Mouse (Mus musculus) spleen, adult 12 weeks (tissue): ENCODE data around the gene Fzr1.

Source experiments
- DNase-seq: peaks from one replicate; pipeline ENCODE4 v3.0.0; 2022; ENCODE audit warnings: low spot score

Gene Fzr1

DNA sequence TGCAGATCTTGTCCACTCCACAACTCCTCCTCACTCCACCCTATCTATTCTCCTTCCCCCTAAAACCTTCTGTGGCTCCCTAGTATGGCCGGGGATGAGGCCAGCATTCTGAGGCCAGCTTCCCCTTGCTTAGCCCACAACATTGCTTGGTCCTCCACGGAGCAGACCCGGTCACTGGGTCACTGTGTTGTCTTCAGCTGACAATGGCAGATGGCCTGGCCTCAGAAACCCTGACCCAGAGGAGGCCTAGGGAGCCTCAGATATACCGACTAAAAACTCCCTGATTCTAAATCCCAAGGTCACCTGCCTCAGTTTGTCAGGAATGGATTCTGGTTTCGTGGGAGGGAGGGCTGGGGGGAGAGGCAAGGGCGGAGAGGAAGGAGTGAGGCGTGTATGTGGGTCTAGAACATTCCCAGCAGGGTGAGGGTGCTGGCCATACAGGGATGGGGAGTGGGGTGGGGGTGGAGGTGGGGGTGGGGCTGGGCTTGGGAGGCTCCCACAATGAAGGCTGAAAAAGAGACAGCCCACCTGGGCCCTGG is 24.0 kb upstream of the Fzr1 start:
- DNase-seq = no peak

DNA sequence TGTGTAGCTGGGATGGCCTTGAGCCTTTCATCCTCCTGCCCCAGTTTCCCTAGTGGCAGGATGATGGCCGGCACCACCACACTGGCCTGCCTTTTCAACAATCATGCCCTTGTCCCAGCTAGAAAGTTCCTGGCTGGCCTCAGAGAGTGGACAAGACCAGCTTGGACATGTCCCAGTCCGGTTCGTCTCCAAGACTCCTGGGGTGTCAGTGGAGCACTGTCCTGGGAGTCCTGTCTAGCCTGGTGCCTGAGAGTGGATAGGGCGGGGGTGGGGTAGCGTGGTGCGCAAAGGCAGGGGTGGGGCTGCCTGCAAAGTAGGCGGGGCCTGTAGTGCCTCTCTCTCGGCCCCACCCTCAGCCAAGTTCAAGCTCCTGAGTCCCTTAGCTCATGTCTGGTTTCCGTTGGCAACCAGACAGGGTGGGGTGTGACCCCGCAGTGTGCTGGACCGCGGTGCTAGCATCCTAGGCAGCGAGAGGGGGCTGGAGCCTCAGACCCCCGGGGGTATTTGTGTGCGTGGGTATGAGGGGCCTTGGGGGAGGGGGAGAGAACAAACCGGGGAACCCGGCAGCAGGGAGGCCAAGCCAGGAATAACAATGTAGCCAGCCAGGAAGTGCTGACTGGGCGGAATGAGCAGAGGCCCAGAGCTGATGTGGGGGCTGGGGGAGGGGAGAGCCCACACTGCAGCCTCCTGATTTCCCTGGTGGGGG is 23.4 kb upstream of the Fzr1 start:
- DNase-seq = no peak

DNA sequence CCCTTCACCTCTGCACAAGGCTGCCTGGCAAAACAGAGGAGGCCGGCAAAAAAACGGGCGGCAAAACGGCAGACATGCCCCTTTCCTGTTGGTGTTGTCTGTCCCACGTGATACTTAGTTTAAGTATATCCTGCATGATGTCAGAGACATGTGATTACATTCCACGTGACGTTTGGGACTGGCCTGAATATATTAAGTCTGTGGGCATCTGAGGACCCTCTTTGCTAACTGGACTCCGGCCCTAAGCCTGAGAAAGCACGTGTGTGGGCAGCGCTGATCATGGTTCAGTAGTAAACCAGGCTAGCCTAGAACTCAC is 22.8 kb upstream of the Fzr1 start:
- DNase-seq = no peak

DNA sequence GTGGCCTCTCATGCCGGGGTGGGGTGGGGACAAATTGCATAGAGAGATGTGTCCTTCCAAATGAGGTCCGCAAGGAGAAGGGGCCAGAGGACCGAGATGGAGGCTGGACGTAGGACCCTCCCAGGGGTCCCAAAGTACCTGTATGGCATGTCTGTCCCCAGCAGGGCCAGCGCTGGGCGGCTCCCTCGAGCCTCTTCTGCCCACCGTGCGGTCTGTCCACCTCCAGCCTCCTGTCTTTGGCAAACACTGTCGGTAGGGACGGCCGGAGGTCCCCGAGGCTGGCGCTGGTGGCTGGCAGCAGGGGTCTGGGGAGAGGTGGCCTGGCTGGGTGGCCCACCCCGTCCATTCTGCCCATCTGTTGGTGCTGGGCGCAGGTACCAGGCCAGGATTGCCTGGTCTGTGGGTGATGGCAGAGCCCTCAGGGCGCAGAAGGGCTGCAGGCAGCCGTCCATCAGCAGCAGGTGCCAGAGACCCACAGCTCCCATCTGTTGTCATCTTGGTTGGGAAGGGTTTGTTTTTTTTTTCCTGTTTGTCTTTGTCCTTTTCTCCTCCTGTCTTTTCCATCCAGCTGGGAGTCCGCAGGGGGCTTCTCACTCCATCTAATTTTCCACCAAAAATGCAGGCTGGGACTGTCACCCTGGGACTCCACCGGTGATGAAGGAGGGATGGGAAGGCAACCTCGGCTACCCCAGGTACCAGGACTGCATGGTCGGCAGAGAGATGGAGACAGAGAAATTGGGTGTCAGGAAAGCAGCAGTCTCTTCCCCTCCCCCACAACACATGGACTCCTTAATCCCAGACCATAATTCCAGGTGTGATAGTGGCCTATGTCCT is 22.3 kb upstream of the Fzr1 start:
- DNase-seq = no peak

DNA sequence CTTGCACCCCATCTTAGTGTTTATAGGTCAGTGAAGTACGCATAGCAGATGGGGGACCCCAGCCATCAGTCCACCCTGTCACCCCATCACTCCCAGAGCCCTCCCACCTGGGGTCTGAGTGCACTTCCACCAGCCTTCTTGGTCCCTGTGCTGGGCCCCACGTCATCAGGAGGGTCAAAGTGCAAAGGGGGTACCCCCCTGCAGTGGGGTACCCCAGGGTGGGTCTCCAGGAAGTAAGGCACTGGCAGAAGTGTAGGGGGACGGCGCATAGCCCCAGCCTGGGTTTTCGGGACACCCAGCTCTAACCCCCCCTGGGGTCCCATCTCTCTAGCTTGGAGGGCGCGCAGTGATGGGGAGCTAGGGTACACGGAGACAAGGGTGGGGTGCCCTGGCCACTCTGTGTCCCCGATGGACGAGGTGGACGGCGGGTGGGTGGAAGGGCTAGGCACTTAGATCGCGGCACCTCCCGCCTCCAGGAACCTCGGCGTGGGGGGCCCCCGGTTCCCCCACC is 21.5 kb upstream of the Fzr1 start:
- DNase-seq = no peak

DNA sequence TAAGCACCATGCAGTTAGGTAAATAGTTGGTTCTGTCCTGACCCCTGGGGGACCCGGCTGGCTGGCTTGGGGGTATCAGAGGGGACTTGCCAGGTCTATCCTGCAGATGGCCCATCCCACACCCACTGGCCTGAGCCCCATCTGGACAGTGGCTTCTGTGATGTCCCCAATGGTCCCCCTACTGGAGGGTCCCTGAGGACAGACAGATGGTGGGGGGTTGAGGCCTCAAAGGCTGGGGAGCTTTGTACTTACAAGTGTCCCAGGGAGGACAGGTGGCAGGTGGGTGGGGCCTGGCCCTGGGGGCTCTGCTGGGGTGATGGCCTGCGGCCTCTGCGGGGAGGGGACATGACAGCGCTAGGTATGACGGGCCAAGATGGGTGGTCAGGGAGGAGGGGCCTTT is 21.0 kb upstream of the Fzr1 start:
- DNase-seq = no peak

DNA sequence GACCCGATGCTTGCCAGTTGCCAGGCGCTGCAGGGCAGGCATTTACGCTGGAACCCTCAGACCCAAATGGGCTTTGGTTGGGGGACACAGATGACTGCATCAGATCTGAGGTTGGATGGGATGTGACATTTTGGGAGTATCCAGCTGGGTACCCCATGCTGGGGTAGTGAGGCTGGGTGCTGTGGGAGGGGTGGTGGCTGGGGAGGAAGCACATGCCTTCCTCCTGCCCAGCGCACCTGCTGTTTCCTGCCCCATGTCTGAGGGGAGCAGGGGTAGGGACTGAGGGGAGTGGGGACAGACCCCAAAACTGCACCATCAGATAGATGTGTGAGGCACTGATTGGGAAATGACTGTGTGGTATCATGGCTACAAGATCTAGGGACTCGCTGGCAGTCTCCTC is 18.4 kb upstream of the Fzr1 start:
- DNase-seq = no peak

DNA sequence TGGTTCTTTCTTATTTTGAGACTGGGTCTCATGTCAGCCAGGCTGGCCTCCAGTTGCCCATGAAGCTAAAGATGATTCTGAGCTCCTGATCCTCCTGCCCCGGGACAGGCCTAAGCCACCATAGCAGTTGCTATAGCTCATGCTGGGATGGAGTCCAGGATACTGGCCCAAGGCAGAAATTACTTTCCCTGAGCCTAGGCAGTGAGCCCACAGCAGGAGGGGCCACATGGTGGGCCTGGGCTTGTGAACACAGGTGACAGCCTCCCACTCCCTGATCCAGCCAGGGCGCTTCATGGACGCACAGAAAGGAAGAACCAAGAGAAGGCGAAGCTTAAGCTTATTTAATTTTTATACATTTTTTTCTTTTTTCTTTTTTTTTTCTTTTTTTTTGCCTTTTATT is 17.5 kb upstream of the Fzr1 start:
- DNase-seq = no peak

DNA sequence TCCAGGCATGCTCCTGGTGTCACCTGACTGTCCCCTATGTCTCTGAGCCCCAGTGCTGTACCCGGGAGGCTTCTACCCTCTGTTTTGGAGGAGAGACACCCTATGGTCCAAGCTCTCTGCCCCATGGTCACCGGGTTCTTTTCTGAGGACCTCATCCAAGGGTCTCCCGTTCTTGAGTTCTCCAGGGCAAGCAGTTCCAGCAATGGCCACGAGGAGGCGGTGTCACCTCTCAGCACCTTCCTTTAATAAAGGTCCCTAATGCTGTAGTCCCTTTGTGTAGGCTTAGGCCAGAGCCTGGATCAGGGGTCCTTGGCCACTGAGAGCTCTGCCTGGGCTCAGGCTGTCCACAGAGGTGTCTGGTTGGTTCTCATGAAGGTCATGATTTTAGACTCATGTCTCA is 16.8 kb upstream of the Fzr1 start:
- DNase-seq = peak; percentile 62

DNA sequence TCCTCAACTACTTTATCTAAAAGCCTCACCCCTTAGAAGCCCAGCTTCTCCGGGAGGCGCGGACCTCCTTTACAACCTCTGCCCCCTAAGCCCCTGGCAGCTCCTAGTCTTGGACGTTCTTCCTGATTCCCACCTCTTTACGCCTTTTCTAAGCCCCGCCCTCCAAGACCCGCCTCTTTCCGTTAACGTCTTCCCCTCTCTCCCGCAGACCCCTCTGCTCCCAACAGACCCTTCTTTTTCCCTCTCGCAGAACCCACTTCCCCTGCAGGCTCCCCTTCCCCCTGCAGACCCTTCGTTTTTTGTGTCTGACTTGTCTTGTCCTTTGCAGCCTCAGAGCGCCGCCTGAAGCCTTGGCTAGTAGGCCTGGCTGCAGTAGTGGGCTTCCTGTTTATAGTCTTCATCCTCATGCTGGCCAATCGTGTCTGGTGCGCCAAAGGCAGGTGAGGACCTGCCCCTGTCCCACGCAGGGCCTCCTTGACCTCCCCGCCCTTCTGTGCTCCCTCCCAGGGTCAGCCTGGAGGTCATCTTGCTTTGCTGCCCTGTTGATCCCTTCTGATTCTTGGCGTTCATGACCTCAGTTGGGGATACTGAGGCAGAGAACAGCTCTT is 15.2 kb upstream of the Fzr1 start:
- no peak for DNase-seq

DNA sequence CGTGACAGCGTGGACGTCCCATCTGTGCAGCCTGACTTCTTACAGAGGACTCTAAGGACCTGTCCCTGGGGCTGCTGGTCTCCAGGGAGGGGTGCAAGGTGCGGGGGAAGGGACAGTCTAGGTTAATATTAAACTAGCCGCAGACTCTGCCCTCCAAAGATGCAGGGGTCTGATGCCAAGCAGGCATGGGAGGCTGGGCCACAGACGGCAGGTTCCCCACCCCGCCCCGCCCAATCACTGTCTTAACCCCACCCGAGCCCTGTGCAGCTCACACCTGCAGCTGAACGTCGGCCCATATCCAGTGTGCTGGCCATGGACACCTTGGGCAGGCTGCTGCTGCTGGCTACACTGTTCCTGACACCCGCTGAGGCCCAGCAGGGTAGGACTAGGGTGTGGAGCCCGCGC is 14.5 kb upstream of the Fzr1 start, which contains the start of gene Smim24:
Smim24 (plus strand) TSS at position 271 of the 405 bp plus-strand sequence.
- no peak for DNase-seq

DNA sequence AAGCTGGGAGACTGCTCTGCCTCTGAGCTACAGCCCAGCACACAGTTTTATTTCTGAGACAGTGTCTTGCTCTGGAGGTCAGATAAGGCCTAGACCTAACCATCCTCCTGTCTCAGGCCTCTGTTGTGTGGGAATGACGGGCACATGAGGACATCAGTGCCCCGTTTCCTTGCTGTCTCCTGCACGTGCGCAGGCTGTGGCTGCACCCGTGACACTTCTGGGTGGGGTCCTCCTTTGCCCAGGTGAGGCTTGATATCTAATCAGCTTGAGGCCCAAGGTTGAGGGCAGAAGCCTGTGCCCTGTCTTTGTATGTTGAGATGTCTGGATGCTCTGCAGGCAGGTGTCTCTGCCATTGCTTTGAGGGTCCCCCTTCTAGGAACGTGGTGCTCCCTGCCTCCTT is 14.0 kb upstream of the Fzr1 start:
- no peak for DNase-seq

DNA sequence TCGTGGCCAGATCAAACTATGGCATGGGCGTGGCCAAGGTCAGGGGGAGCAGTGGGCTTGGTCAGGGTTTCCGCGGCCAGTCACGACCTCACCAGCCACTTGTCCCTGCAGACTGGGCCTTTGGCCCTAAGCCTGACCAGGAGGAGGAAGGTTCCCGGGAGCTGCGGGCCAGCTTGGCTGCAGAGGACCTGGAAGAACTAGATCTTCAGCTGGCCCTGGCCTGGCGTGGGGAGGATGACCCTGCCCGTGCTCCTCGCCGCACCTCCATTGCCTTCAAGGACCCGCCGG is 12.3 kb upstream of the Fzr1 start:
- DNase-seq = no peak

DNA sequence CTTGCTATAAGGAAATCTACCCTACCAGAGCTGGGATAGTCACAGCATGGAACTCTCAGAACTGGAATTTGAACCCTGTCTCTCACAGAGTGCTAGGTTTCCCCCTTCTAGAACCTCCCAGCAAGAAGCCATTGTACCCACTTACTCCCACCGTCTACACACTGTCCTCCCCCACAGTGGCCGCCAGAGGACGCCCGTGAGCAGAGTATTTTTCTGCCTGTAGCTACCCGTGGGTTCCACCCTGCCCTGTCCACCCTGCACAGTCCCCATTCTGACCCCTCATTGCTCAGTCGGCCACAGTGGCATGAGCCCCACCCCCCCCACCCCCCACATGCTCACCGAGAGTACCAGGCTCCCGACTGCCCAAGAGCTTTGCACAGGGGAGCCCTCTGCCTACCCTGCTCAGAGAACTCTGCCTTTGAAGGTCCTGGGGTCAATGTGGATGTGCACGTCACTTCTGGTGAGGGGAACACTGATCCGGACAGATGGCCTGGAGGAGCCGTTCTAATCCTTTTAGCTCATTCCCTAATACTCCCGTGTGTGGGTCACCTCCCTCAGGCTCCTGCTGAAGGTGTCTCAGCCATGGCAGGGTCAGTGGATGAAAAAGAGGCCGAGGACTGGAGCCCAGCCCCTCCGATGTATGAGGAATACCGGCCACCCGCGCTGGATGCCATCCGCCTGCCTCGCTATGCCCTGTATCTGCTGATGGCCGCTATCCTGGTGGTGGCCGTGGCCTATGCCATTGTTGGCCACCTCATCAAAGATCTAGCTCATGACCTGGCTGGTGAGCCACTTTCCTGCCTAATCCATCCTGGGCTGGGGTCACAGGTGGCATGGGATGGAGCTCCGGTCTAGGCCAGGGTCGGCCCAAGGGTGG is 11.7 kb upstream of the Fzr1 start:
- DNase-seq = peak; percentile 67

DNA sequence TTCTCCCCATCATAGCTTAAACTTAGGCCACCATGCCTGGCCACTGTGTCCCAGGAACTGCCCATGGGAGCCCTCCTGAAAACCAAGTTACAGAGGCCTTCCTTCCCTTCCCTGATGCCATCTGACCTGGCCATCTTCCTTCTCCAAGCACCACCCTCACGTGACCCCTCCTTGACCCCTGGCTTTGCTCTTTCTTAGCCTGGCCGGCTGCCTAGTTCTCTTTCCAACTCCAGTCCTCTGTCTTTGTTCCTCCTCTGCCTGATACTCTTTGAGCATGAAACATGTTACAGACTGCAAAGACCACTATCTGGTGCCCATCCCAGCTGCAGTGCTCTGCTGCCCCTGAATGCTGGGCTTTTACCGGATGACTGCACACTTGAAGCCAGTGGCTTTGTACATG is 11.1 kb upstream of the Fzr1 start:
- DNase-seq = no peak

DNA sequence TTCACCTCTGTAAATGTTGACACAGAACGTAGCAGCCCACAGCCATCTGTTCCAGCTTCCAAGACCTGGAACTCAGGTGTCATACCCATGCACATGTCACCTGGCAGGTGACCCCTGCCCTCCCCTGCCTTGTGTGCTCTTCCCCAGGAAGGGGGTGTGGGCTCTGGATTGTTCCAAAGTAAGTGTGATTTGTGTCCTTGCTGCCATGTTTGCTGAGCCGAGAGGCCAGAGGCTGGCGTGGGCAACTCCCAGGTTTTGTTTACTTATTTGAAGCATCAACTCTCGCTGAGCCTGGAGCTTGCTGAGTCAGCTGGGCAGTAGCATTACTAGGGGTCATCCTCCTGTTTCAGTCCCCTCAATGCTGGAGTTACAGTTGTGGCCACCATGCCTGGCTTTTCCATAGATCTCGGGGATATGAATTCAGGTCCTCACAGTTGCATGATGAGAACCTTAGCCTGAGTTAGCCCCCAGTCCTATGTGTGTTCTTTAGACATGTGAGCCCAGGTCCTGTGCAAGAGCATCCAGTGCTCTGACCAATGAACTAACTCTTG is 10.3 kb upstream of the Fzr1 start, which contains the start of gene Gm48552:
Gm48552 (plus strand) TSS at position 501 of the 551 bp plus-strand sequence.
- DNase-seq = no peak

DNA sequence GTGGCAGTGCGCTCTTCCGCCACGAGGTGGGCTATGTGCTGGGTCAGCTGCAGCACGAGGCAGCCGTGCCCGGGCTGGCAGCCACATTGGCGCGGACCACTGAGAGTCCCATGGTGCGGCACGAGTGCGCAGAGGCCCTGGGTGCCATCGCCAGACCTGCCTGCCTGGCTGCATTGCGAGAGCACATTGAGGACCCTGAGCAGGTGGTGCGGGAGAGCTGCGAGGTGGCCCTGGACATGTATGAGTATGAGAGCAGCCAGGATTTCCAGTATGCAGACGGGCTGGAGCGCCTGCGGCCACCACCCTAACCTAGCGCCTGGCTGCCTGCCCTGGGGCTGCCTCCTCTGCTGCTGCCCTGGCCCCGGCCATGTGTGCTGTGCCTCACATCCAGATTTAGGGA is 9.4 kb upstream of the Fzr1 start:
- DNase-seq = no peak

DNA sequence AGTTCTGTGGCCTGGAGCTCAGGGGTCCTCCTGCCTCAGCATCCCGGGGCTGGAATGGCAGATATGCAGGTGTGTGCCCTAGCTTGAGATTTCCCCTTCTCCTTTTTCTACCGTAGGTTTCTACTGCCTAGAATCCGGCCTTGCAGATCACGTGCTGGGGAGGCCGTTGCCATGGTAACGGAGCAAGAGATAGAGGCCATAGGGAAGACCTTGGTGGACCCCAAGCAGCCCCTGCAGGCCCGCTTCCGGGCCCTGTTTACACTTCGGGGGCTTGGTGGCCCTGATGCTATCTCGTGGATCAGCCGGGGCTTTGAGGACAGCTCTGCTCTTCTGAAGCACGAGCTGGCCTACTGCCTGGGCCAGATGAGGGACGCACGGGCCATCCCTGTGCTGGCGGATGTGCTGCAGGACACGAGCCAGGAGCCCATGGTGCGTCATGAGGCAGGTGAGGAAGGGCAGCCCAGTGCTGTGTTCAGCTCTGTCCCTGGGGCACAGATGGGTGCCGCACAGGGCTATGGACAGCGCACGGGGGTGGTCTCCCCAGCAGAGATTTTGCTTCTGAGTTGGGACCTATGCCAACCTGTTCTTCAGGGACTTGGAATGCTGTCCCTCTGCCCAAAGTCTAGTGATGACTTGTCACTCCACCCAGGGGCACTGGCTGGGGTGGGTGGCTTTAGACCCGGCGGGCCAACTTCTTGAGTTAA is 7.4 kb upstream of the Fzr1 start:
- DNase-seq = no peak

DNA sequence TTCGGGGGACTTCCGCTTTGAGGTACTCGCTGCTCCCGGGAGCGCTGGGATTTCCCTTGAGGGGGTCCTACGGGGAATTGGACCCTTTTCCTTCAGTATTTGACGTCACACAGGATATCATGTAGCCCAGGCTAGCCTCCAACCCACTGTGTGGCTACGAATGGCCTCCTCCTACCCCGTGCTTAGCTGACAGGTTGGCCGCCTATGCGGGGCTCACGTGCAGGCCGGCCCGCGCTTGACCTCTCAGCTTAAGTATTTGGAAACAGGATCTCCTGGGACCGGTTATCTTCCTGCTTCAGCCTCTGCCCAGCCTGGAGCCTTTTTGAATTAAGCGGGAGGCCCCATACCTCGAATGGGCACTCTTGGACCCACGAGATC is 6.3 kb upstream of the Fzr1 start:
- no peak for DNase-seq

DNA sequence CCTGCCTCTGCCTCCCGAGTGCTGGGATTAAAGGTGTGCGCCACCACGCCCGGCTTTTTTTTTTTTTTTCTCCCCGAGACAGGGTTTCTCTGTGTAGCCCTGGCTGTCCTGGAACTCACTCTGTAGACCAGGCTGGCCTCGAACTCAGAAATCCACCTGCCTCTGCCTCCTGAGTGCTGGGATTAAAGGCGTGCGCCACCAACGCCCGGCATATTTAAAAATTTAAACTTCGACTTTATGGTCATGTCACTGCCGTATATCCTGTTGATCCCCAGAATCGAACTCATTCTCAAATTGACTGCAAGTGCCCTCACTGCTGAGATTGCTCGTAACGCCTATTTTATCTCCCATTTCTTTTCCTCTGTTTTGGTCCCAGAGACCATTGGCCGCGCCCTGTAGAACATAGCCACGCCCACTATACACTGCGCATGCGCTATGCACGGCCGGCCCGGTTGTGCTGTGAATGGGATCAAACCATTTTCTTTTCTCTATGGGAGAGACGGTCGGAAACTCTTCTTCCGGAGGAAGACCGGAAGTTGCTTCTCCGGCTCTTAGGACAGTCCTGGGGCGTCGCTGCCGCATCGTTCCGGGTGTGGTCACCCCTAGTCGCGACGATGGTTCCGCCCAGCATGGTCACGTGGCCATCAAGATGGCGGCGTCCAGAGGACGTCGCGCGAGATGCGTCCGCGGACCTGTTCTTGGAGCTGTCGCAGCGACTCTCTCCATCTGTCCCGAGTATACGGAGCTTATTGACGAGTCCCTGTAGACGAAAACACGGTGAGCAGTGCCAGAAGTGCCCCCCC is 5.7 kb upstream of the Fzr1 start, which contains the start of the genes Dohh and Gm48551:
Dohh (plus strand) TSS at position 627 of the 803 bp plus-strand sequence.
Gm48551 (plus strand) TSS at position 665 of the 803 bp plus-strand sequence.
- DNase-seq = peak; percentile 99
